Mouse (Mus musculus) megakaryocyte, embryonic 14.5 days (primary cell): ENCODE results near the gene Sertad1.

Experiments
- FLI1 ChIP-seq: IDR thresholded peaks from 2 replicates; pipeline ENCODE4 v1.6.1; 2012; ENCODE audit warnings: low read length, inconsistent platforms, mixed read lengths
- GATA1 ChIP-seq: IDR thresholded peaks from 3 replicates; pipeline ENCODE4 v1.6.1; 2012; ENCODE audit warnings: mixed read lengths, low read length, inconsistent platforms, borderline replicate concordance

DNA sequence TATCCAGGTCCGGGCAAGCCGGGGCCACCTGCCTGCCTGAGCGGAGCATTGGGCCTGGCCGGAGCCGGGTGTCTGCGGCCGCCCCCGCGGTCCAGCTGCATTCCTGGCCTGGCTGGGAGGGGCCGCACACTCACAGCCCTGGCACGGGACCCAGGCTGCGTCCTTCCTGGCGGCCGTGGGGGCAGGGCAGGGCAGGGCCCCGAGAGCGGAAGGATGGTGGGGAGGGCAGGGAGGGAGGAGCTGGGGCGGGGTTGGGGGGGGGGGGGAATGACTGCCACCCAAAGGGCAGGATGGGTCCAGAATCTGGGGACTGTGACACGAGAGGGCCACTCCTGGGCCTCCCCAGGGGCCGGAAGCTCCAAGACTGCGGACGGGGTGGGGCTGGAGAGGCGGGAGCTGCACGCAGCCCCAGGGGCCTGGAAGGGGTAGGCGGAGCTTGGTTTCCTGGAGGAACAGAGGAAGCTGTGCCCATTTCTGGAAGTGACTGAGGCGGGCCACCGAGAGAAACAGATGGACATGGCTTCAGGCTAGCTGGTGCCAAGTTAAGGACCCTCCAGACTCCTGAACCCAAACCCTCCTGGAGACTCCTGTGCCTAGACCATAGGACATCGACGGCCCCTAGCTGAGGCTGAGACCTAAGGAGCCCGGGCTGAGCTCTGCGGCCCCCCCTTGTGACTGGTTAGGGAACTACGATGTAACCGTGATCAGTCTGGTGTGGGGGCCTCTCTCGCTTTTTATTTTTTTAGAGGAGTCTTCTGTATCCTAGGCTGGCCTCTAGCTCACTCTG is 4.0 kb downstream of the Sertad1 start:
- TF ChIP-seq GATA1, result no peak
- TF ChIP-seq FLI1, result no peak
